Mouse (Mus musculus): Measurements from ENCODE around the gene Crhr2.

Crhr2 gene

GRCm38 (mm10) chr6:55043206-55043605 lies 89.6 kb downstream of the Crhr2 start:
- DNase-seq, result no peak

All from kidney, postnatal 25 days (tissue).